Mouse (Mus musculus) liver, embryonic 14.5 days (tissue): ENCODE measurements around the gene Crabp2. TPM values are rescaled to one million over a fixed set of nuclear protein-coding genes. Genes with fewer than 3 reads are reported as not detected.

Experiments
- ATAC-seq: fragments of 200-750 bp; cut with Nextera tagmentation; 2 replicates; pipeline ENCODE4 v1.8.0; 2017; ENCODE audit warnings: moderate number of reproducible peaks, mild to moderate bottlenecking, moderate library complexity; ENCODE audit not compliant: insufficient read depth
- DNase-seq, 3 experiments: peaks; one replicate each; pipeline ENCODE4 v3.0.0-alpha.2; 2012 to 2013; ENCODE audit warnings: low read depth in 3 of 3, low spot score in 3 of 3
- H3K27ac ChIP-seq: fragments of 300-500 bp; sonication (generic); 2 replicates; pipeline ENCODE4 v1.5.1; 2014; ENCODE audit warnings: moderate library complexity, mild to moderate bottlenecking, control low read depth, inconsistent platforms
- H3K27me3 ChIP-seq: fragments of 300-500 bp; sonication (generic); 2 replicates; pipeline ENCODE4 v1.6.1; 2014; ENCODE audit warnings: mild to moderate bottlenecking, low read length, moderate library complexity; ENCODE audit not compliant: control insufficient read depth, insufficient read depth
- H3K36me3 ChIP-seq: fragments of 300-500 bp; sonication (generic); replicated peaks from 2 replicates; pipeline ENCODE4 v1.6.1; 2014; ENCODE audit warnings: low read depth; ENCODE audit not compliant: control insufficient read depth, insufficient read depth
- H3K4me1 ChIP-seq, 2 experiments: fragments of 200-500 bp in 1 of 2; fragments of 300-500 bp in 1 of 2; sonication (generic) in 1 of 2; replicated peaks; 2 replicates each; pipeline ENCODE4 v1.6.1; 2012 to 2014; ENCODE audit warnings: antibody characterized with exemption in 1 of 2, inconsistent platforms in 1 of 2, low read length in 1 of 2; ENCODE audit not compliant: control insufficient read depth in 2 of 2, insufficient read depth in 2 of 2
- H3K4me2 ChIP-seq: fragments of 300-500 bp; sonication (generic); 2 replicates; pipeline ENCODE4 v1.6.1; 2014; ENCODE audit warnings: low read depth, mild to moderate bottlenecking, control low read depth, moderate library complexity
- H3K4me3 ChIP-seq, 2 experiments: fragments of 200-500 bp in 1 of 2; fragments of 300-500 bp in 1 of 2; sonication (generic) in 1 of 2; 2 replicates each; pipeline ENCODE4 v1.5.1; 2012 to 2014; ENCODE audit warnings: low read depth in 2 of 2, low read length in 2 of 2, mild to moderate bottlenecking in 2 of 2, control low read depth in 1 of 2, inconsistent platforms in 1 of 2, moderate library complexity in 1 of 2; ENCODE audit not compliant: insufficient read depth in 1 of 2
- H3K9ac ChIP-seq: fragments of 300-500 bp; sonication (generic); replicated peaks from 2 replicates; pipeline ENCODE4 v1.6.1; 2014; ENCODE audit warnings: mild to moderate bottlenecking, control low read depth, moderate library complexity
- H3K9me3 ChIP-seq: fragments of 300-500 bp; sonication (generic); 2 replicates; pipeline ENCODE4 v1.6.1; 2016; ENCODE audit warnings: low read length, mixed read lengths; ENCODE audit not compliant: control insufficient read depth
- CTCF ChIP-seq: IDR thresholded peaks from 2 replicates; pipeline ENCODE4 v1.5.1; 2016; ENCODE audit warnings: antibody characterized with exemption, low read depth, control low read depth
- EP300 ChIP-seq: IDR thresholded peaks from 2 replicates; pipeline ENCODE4 v1.6.1; 2016; ENCODE audit warnings: antibody characterized with exemption, low read depth
- WGBS: fragments of 180-500 bp; shearing (Covaris S2); extraction: QIAGEN DNeasy Blood & Tissue Kit; methylation state at CpG from one replicate; pipeline ENCODE4 v1.1.7; 2014; ENCODE audit not compliant: insufficient replicate concordance; 5-methylcytosine and 5-hydroxymethylcytosine counted together
- polyA plus RNA-seq, 2 experiments: library from polyadenylated mRNA; depleted of rRNA in 1 of 2; stranded (reverse) in 1 of 2; unstranded in 1 of 2; fragments of >200 nt; fragmentation: Nextera tagmentation in 1 of 2; extraction: Ambion mirVana in 1 of 2; gene quantifications; 2 replicates each; pipeline versions ENCODE4 v1.2.1 to v1.2.3; 2012 to 2014

Crabp2 gene
- polyA plus RNA-seq, 2 experiments, result 0.10 to 0.17 TPM

DNA sequence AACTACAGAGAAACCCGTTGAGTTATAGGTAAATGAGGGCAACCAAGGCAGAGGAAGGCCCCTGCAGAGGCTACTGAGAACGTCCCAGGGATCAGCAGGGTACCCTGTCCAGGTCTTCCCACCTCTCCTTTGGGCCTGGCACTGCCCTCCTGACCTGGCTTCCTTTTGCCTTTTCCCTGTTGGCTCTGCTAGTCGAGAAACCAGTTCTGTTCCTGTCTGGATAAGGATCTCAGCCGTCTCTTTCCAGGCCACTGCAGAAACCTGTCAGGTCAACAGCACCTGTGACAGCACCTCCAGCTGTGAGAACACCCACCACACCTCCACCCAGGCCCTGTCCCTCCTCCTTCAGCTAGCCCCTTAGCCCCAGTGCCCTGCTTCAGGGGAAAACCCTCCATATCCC is 10.0 kb downstream of the Crabp2 start:
- Histone ChIP-seq H3K4me3 (no peak overlapping the region), H3K27ac (no peak overlapping the region), H3K4me1 (peaks cover 0 to 2% of the 10 kb centered on the region in 2 experiments; a peak in 1 of 4 replicates), H3K9me3 (no peaks in the 10 kb centered on the region), H3K27me3 (peaks cover 20% of the 10 kb centered on the region), H3K9ac (no peak overlapping the region), H3K4me2 (no peak overlapping the region), H3K36me3 (no peaks in the 10 kb centered on the region)
- DNase-seq (no peak), ATAC-seq (no peak)
- TF ChIP-seq EP300, result no peak
- no peak for TF ChIP-seq CTCF
- WGBS, result 30% methylated on average over 4 of the region's 4 CpGs

DNA sequence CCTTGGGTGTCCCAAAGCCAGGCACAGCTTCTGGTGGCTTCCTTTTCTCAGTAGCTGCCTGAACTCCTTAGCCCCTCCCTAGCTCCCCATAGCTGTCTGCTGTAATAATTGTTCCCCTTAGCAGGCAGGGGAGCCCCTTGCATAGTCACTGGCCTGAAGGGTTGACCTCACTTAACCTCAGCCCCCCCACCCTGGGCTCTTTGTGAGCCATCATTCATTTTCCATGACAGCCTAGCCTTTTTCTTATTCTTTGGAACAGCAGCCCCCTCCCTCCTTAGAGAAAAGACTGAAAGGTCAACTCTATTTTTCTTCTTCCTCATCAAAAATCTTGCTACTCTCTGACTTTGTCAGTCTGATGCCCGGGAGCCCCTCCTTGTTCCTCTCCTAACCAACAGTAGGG is 10.5 kb downstream of the Crabp2 start:
- Histone ChIP-seq H3K4me1 (peaks cover 0 to 2% of the 10 kb centered on the region in 2 experiments; a peak in 1 of 4 replicates), H3K4me2 (no peak overlapping the region), H3K36me3 (no peaks in the 10 kb centered on the region), H3K27ac (no peak overlapping the region), H3K9ac (no peak overlapping the region), H3K27me3 (peaks cover 17% of the 10 kb centered on the region), H3K4me3 (no peak overlapping the region), H3K9me3 (no peaks in the 10 kb centered on the region)
- DNase-seq (no peak), ATAC-seq (no peak)
- TF ChIP-seq EP300 (no peak), CTCF (no peak)
- WGBS, result 32% methylated on average over 1 of the region's 1 CpGs

DNA sequence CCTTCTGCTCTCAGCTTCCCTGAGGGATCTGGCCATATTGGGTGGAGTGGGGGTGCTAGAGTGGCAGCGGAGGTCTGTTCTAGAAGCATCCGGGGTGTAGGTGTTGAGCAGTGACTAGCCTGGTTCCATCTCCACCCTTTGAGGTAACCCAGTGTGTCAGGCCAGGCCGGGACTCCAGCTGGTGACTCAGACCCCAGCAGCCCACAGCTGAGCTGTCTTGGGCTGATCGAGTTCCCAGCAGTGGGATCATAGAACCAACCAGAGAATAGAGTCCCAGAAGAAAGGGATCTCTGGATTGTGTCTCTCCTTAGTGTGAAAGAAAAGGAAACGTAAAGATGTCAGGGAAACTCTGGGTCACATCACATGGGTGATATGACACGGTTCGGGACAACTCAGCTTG is 10.9 kb downstream of the Crabp2 start:
- Histone ChIP-seq H3K4me3 (no peak overlapping the region), H3K27ac (no peak overlapping the region), H3K9ac (no peak overlapping the region), H3K27me3 (peaks cover 17% of the 10 kb centered on the region), H3K4me2 (no peak overlapping the region), H3K4me1 (peaks cover 0 to 2% of the 10 kb centered on the region in 2 experiments; a peak in 1 of 4 replicates), H3K9me3 (no peaks in the 10 kb centered on the region), H3K36me3 (no peaks in the 10 kb centered on the region)
- WGBS, result 52% methylated on average over 7 of the region's 7 CpGs
- ATAC-seq, result no peak
- no peak for DNase-seq
- TF ChIP-seq CTCF, result no peak
- no peak for TF ChIP-seq EP300

DNA sequence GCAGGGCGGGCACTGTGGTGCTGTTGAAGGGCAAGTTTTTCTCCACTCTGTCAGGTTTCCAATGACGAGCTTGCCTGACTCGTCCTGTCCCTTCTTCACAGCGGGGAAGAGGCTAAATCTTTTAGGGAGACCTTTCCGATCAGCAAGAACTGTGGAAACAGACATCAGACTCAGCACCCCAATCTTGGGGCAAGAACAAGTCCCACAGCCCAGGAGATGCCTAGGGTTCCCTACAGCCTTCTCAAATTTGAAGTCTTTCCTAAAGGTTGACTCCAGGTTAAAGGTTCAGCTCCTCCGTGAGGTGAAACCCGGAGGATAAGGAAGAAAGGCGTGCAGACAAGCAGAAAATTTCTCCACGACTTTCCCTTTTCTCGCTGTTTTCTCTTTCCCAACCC is 11.7 kb downstream of the Crabp2 start:
- Histone ChIP-seq H3K27ac (no peak overlapping the region), H3K36me3 (no peaks in the 10 kb centered on the region), H3K4me1 (peaks cover 0 to 2% of the 10 kb centered on the region in 2 experiments; a peak in 1 of 4 replicates), H3K9ac (no peak overlapping the region), H3K27me3 (peaks cover 17% of the 10 kb centered on the region), H3K4me3 (peak overlapping the region in 1 of 2 experiments; percentile 43; a peak in 2 of 4 replicates), H3K9me3 (no peaks in the 10 kb centered on the region), H3K4me2 (peak overlapping the region; percentile 64)
- 12% methylated on average over 10 of the region's 10 CpGs for WGBS
- DNase-seq, result no peak
- no peak for ATAC-seq
- TF ChIP-seq CTCF (no peak), EP300 (no peak)

DNA sequence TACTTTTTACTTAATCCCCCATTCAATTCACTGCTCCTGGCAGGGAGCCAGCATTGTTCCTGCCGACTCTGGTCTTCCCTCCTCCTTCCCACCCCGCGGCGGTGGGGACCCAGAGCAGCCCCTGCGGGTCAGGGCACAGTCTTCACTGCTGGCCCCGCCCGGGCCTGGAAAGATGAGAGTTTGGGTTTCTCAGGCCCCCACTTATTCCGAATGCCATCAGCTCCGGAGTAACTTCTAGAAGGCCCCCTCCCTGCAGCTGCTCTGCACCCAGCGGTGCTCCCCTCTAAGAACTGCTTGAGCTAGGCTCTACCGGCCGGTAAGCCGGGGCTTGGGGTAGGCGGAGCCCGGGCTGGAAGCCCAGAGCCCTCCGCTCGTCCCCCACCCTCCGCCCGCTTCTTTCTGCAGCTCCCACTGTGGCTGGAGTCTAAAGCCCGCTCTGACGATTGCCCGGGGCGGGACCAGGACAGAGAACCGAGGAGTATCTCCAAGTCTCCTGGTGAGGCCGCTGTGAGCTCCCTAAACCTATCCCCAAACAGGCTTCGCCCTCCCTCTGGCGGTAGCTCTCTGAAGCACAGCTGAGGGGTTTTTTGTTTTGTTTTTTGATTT is 12.2 kb downstream of the Crabp2 start:
- WGBS, result under 1% methylated on average over 27 of the region's 27 CpGs
- Histone ChIP-seq H3K27ac (no peak overlapping the region), H3K4me1 (peaks cover 0 to 2% of the 10 kb centered on the region in 2 experiments; a peak in 1 of 4 replicates), H3K4me2 (peak overlapping the region; percentile 64), H3K36me3 (no peaks in the 10 kb centered on the region), H3K9ac (no peak overlapping the region), H3K9me3 (no peaks in the 10 kb centered on the region), H3K4me3 (peak overlapping the region in 1 of 2 experiments; percentile 43; a peak in 2 of 4 replicates), H3K27me3 (peaks cover 17% of the 10 kb centered on the region)
- no peak for TF ChIP-seq EP300
- peak; percentile 89 for TF ChIP-seq CTCF
- peak; percentile 83 for ATAC-seq
- peak; percentile 58 to 61 (median 59) for DNase-seq
